Mouse (Mus musculus) liver, adult 2 months (tissue): ENCODE measurements around the gene Ndufaf7. TPM values are rescaled to one million over a fixed set of nuclear protein-coding genes. Genes with fewer than 3 reads are reported as not detected.
A peak's percentile ranks its signal among the peaks of the same experiment; 100 is the strongest.

Experiments
- DNase-seq: peaks from one replicate; pipeline ENCODE4 v3.0.0-alpha.2; 2011; ENCODE audit warnings: low read depth, low spot score; ENCODE audit errors: extremely low read depth
- H3K27ac ChIP-seq: fragments of 200-500 bp; replicated peaks from 2 replicates; pipeline ENCODE4 v1.5.1; 2012; ENCODE audit warnings: low read depth, mild to moderate bottlenecking, control low read depth, inconsistent platforms, low read length; ENCODE audit not compliant: insufficient read depth
- H3K27me3 ChIP-seq: fragments of 200-500 bp; 2 replicates; pipeline ENCODE4 v1.6.1; 2012; ENCODE audit warnings: mild to moderate bottlenecking, moderate library complexity, low read length, inconsistent platforms; ENCODE audit not compliant: control insufficient read depth, insufficient read depth
- H3K36me3 ChIP-seq: fragments of 200-500 bp; 2 replicates; pipeline ENCODE4 v1.6.1; 2012; ENCODE audit warnings: low read length, inconsistent platforms; ENCODE audit not compliant: control insufficient read depth, insufficient read depth
- H3K4me1 ChIP-seq: fragments of 200-500 bp; 2 replicates; pipeline ENCODE4 v1.6.1; 2011; ENCODE audit warnings: low read length; ENCODE audit not compliant: control insufficient read depth, insufficient read depth
- H3K4me3 ChIP-seq: fragments of 200-500 bp; 2 replicates; pipeline ENCODE4 v1.5.1; 2011; ENCODE audit warnings: low read depth, mild to moderate bottlenecking, control low read depth, low read length, moderate library complexity; ENCODE audit not compliant: insufficient read depth
- H3K79me2 ChIP-seq: fragments of 200-500 bp; 2 replicates; pipeline ENCODE4 v1.6.1; 2012; ENCODE audit warnings: inconsistent platforms, mild to moderate bottlenecking, low read length, moderate library complexity; ENCODE audit not compliant: control insufficient read depth, insufficient read depth
- H3K9ac ChIP-seq: fragments of 200-500 bp; 2 replicates; pipeline ENCODE4 v1.6.1; 2012; ENCODE audit warnings: low read depth, mild to moderate bottlenecking, control low read depth, inconsistent platforms, low read length
- CTCF ChIP-seq: fragments of 200-500 bp; IDR thresholded peaks from 2 replicates; pipeline ENCODE4 v1.5.1; 2011; ENCODE audit warnings: low read depth, low read length, control low read depth
- POLR2A ChIP-seq: fragments of 200-500 bp; IDR thresholded peaks from 2 replicates; pipeline ENCODE4 v1.6.1; 2011; ENCODE audit warnings: low read length, control low read depth; ENCODE audit not compliant: insufficient read depth; ENCODE audit errors: extremely low read depth
- WGBS: fragments of 180-500 bp; shearing (Covaris S2); methylation state at CpG from one replicate; pipeline ENCODE4 v1.1.7; 2018; 5-methylcytosine and 5-hydroxymethylcytosine counted together
- polyA plus RNA-seq: library from polyadenylated mRNA; depleted of rRNA; stranded (reverse); fragments of >200 nt; gene quantifications from 2 replicates; pipeline ENCODE4 v1.2.3, GENCODE M21; 2012
- total RNA-seq: library from RNA; depleted of rRNA; stranded (reverse); fragments of >200 nt; gene quantifications from 2 replicates; pipeline ENCODE4 v1.2.3, GENCODE M21; 2014

Ndufaf7 gene
- total and polyA plus RNA-seq, 2 experiments = 5.5 to 17.3 TPM

DNA sequence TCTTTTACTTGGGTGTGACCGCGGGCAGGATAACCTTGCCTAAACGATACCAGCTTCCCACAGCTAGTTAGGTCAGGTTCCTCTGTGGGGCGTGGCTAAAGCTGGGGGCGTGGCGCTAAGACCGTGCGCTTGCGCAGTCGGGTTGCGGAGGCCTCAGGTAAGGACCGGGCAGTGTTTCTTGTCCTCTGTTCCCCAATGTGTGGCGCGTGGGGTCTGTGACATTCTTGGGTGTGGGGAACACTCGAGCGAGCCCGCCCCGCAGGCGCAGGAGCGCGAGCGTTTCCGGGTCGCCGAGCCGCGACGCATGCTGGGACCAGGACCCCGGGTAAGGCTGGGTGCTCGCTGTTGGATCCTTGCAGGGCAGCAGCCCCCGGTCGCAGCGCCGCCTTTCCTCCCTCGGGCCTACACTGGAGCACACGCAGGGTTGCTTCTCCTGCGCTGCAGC, 20.5 kb upstream of the Ndufaf7 start, which contains the start of gene Cebpzos:
Gene Cebpzos (plus strand): TSS at position 132 of the 445 bp plus-strand sequence.
- H3K4me3 ChIP-seq = peak within 1 kb of the TSS; percentile 95
- peak within 1 kb of the TSS; percentile 11 for H3K27ac ChIP-seq
- H3K36me3 ChIP-seq = peaks cover 21% of the 10 kb centered on the region
- WGBS = under 1% methylated on average over 37 of the region's 37 CpGs
- DNase-seq = peak; percentile 88
- H3K4me1 ChIP-seq = peaks cover 6% of the 10 kb centered on the region
- TF ChIP-seq POLR2A = peak; percentile 64
- TF ChIP-seq CTCF = no peak
- no peaks in the 10 kb centered on the region for H3K79me2 ChIP-seq
- H3K9ac ChIP-seq = peak within 1 kb of the TSS; percentile 88
- no peaks in the 10 kb centered on the region for H3K27me3 ChIP-seq

DNA sequence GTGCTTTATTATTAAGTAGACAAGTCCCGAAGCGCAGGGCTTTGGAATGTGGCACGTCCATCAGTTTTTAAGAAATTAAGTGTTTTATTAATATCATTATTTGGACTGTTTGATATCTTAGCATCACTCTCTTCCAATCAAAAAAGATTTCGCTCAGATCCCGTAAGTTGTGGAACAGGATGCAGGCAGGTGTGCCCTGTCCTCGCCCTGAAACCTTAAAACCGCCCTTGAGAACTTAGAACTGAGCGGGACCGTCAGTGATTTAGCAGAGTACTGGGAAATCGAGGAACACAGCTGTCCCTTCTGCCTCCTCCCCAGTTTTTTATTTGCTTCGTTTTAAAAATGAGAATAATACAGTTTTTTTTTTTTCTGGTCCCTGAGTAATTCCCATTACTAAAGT, 20.0 kb upstream of the Ndufaf7 start:
- H3K4me1 ChIP-seq = peaks cover 6% of the 10 kb centered on the region
- no peak for DNase-seq
- no peaks in the 10 kb centered on the region for H3K27me3 ChIP-seq
- TF ChIP-seq POLR2A (no peak), CTCF (no peak)
- peak overlapping the region; percentile 11 for H3K27ac ChIP-seq
- peaks cover 26% of the 10 kb centered on the region for H3K36me3 ChIP-seq
- no peaks in the 10 kb centered on the region for H3K79me2 ChIP-seq
- under 1% methylated on average over 11 of the region's 11 CpGs for WGBS
- peak overlapping the region; percentile 88 for H3K9ac ChIP-seq
- H3K4me3 ChIP-seq = peak overlapping the region; percentile 95

DNA sequence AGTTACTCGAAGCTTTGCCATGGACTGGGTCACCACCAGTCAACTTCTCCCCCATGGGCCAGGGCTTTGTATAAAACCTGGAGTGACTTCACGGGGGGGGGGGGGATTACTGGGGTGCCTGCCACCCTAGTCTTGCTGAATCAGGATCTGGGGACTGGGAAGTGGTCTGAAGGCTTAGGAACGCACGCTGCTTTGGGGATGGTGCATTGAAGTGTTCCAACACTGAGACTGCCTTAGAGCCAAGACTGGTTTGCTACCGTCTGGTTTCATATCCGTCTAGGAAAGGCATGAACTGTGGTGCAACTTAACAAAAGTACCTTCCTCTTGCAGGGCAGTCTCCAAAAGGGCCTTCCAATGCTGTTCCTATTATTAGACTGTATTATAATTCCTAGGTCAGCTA, 19.2 kb upstream of the Ndufaf7 start:
- Histone ChIP-seq H3K79me2 (no peaks in the 10 kb centered on the region), H3K9ac (no peak overlapping the region), H3K27ac (no peak overlapping the region), H3K36me3 (peaks cover 33% of the 10 kb centered on the region), H3K4me3 (no peak overlapping the region), H3K4me1 (peaks cover 6% of the 10 kb centered on the region), H3K27me3 (no peaks in the 10 kb centered on the region)
- WGBS = 59% methylated on average over 6 of the region's 6 CpGs
- DNase-seq = peak; percentile 36
- TF ChIP-seq POLR2A (no peak), CTCF (no peak)

GRCm38 (mm10) chr17:78935857-78936256, 1.1 kb upstream of the Ndufaf7 start:
- H3K79me2 ChIP-seq = peaks cover 9% of the 10 kb centered on the region; the same call in 1 of the 2 replicates
- H3K4me3 ChIP-seq = peak overlapping the region; percentile 85; the same call in 1 of the 2 replicates
- H3K27me3 ChIP-seq = no peaks in the 10 kb centered on the region
- no peak for DNase-seq
- H3K27ac ChIP-seq = no peak overlapping the region
- H3K9ac ChIP-seq = no peak overlapping the region; the same call in 1 of the 2 replicates
- H3K4me1 ChIP-seq = peaks cover 2% of the 10 kb centered on the region
- TF ChIP-seq POLR2A (no peak), CTCF (no peak)
- peaks cover 33% of the 10 kb centered on the region for H3K36me3 ChIP-seq
- WGBS = 84% methylated on average over 2 of the region's 2 CpGs

GRCm38 (mm10) chr17:78937229-78937853, 405 bp downstream of the Ndufaf7 start:
- Histone ChIP-seq H3K9ac (peak overlapping the region; percentile 48), H3K4me1 (peaks cover 2% of the 10 kb centered on the region), H3K36me3 (peaks cover 20% of the 10 kb centered on the region), H3K79me2 (peaks cover 9% of the 10 kb centered on the region; the same call in 1 of the 2 replicates), H3K27ac (no peak overlapping the region), H3K4me3 (peak overlapping the region; percentile 85), H3K27me3 (no peaks in the 10 kb centered on the region)
- WGBS = 4% methylated on average over 26 of the region's 26 CpGs
- TF ChIP-seq POLR2A (no peak), CTCF (no peak)
- no peak for DNase-seq

DNA sequence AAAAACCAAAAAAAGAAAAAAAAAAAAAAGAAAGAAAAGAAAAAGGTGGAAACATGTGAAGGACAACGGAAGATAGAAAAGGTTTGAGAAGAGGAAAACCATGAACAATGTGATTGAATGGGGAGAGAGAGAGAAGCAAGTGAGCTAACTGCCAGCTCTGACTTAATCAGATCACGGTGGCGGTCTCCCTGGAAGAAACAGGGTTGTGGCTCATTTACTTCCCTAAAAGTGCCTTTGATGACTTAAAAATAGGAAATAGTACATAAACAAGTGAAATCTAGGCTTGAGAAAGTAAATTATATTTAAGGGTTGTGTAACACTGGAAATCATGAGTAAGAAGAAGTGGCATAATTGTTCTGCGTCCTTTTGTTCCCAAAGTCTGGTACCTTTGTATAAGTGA, 2.0 kb downstream of the Ndufaf7 start:
- peaks cover 9% of the 10 kb centered on the region; the same call in 1 of the 2 replicates for H3K79me2 ChIP-seq
- peaks cover 2% of the 10 kb centered on the region for H3K4me1 ChIP-seq
- no peak overlapping the region for H3K4me3 ChIP-seq
- peaks cover 14% of the 10 kb centered on the region for H3K36me3 ChIP-seq
- H3K27me3 ChIP-seq = no peaks in the 10 kb centered on the region
- H3K27ac ChIP-seq = no peak overlapping the region
- no peak overlapping the region for H3K9ac ChIP-seq
- TF ChIP-seq POLR2A = no peak
- TF ChIP-seq CTCF = no peak
- 92% methylated on average over 4 of the region's 4 CpGs for whole genome bisulfite sequencing
- DNase-seq = no peak
